Mouse (Mus musculus): Measurements from ENCODE around the gene Gm45799. TPM values are rescaled to one million over a fixed set of nuclear protein-coding genes. Genes with fewer than 3 reads are reported as not detected.

Gm45799 gene
- 10 to 100 TPM in 1 of 2 experiments, 1 to 10 TPM in 1; 6.9 to 12.7 TPM for total RNA-seq (2021)
- long read RNA-seq, experiment 1, partial matches to known transcripts: 0 of 10 reads
- long read RNA-seq, experiment 1, other reads (novel, unspliced or antisense): 10 of 10 reads
- long read RNA-seq, experiment 2, partial matches to known transcripts: 2 of 11 reads
- long read RNA-seq, experiment 2, other reads (novel, unspliced or antisense): 8 of 11 reads

GRCm38 (mm10) chr7:105640233-105640893 lies at the start of gene Gm45799, which contains the start of gene Arfip2:
Gm45799 (plus strand) TSS chr7:105640552.
Arfip2 (minus strand) TSS chr7:105640416.
- Histone ChIP-seq H3K4me3 (peak within 1 kb of the TSS; percentile 93), H3K27ac (peak within 1 kb of the TSS; percentile 95)
- DNase-seq (ENCODE audit: low spot score in 2 of 2): peak; percentile 98 to 99
- TF ChIP-seq CTCF (conservative IDR thresholded peaks at IDR 0.05): no peak

GRCm38 (mm10) chr7:105602860-105603623 lies 37.3 kb upstream of the Gm45799 start:
- Histone ChIP-seq H3K27ac (no peak overlapping the region), H3K4me3 (no peak overlapping the region)
- peak; percentile 44 to 64 for DNase-seq (ENCODE audit: low spot score in 2 of 2)
- peak; percentile 85 for TF ChIP-seq CTCF (conservative IDR thresholded peaks at IDR 0.05)

GRCm38 (mm10) chr7:105608467-105608866 lies 31.9 kb upstream of the Gm45799 start:
- no peak overlapping the region for H3K4me3 ChIP-seq
- no peak overlapping the region for H3K27ac ChIP-seq
- no peak for DNase-seq (ENCODE audit: low spot score in 2 of 2)
- no peak for TF ChIP-seq CTCF (conservative IDR thresholded peaks at IDR 0.05)

GRCm38 (mm10) chr7:105611767-105612166 lies 28.6 kb upstream of the Gm45799 start:
- no peak for DNase-seq (ENCODE audit: low spot score in 2 of 2)
- TF ChIP-seq CTCF (conservative IDR thresholded peaks at IDR 0.05): no peak
- Histone ChIP-seq H3K4me3 (no peak overlapping the region), H3K27ac (no peak overlapping the region)

- no peak for TF ChIP-seq CTCF (conservative IDR thresholded peaks at IDR 0.05)
- Histone ChIP-seq H3K27ac (peak overlapping the region; percentile 48), H3K4me3 (no peak overlapping the region)
- no peak for DNase-seq (ENCODE audit: low spot score in 2 of 2)
Observed at GRCm38 (mm10) chr7:105614400-105614799, 26.0 kb upstream of the Gm45799 start.

- TF ChIP-seq CTCF (conservative IDR thresholded peaks at IDR 0.05): no peak
- no peak overlapping the region for H3K27ac ChIP-seq
- no peak overlapping the region for H3K4me3 ChIP-seq
- DNase-seq (ENCODE audit: low spot score in 2 of 2): no peak
Observed at GRCm38 (mm10) chr7:105615720-105616119, 24.6 kb upstream of the Gm45799 start.

GRCm38 (mm10) chr7:105616561-105616960 lies 23.8 kb upstream of the Gm45799 start:
- Histone ChIP-seq H3K27ac (no peak overlapping the region), H3K4me3 (no peak overlapping the region)
- DNase-seq (ENCODE audit: low spot score in 2 of 2): no peak
- TF ChIP-seq CTCF (conservative IDR thresholded peaks at IDR 0.05): no peak

GRCm38 (mm10) chr7:105617810-105618209 lies 22.5 kb upstream of the Gm45799 start:
- TF ChIP-seq CTCF (conservative IDR thresholded peaks at IDR 0.05): no peak
- H3K27ac ChIP-seq: no peak overlapping the region
- no peak overlapping the region for H3K4me3 ChIP-seq
- DNase-seq (ENCODE audit: low spot score in 2 of 2): no peak

- Histone ChIP-seq H3K4me3 (no peak overlapping the region), H3K27ac (no peak overlapping the region)
- no peak for TF ChIP-seq CTCF (conservative IDR thresholded peaks at IDR 0.05)
- DNase-seq (ENCODE audit: low spot score in 2 of 2): no peak
Observed at GRCm38 (mm10) chr7:105619701-105620100, 20.7 kb upstream of the Gm45799 start.

GRCm38 (mm10) chr7:105621053-105621452 lies 19.3 kb upstream of the Gm45799 start:
- no peak for DNase-seq (ENCODE audit: low spot score in 2 of 2)
- H3K4me3 ChIP-seq: no peak overlapping the region
- H3K27ac ChIP-seq: no peak overlapping the region
- TF ChIP-seq CTCF (conservative IDR thresholded peaks at IDR 0.05): no peak

GRCm38 (mm10) chr7:105621646-105622292 lies 18.6 kb upstream of the Gm45799 start:
- no peak for DNase-seq (ENCODE audit: low spot score in 2 of 2)
- no peak for TF ChIP-seq CTCF (conservative IDR thresholded peaks at IDR 0.05)
- H3K27ac ChIP-seq: peak overlapping the region; percentile 32; the same call in 1 of the 2 replicates
- H3K4me3 ChIP-seq: no peak overlapping the region

- no peak for DNase-seq (ENCODE audit: low spot score in 2 of 2)
- TF ChIP-seq CTCF (conservative IDR thresholded peaks at IDR 0.05): no peak
- Histone ChIP-seq H3K4me3 (no peak overlapping the region), H3K27ac (no peak overlapping the region)
Observed at GRCm38 (mm10) chr7:105625397-105625796, 15.0 kb upstream of the Gm45799 start.

- DNase-seq (ENCODE audit: low spot score in 2 of 2): peak; percentile 34 to 60
- TF ChIP-seq CTCF (conservative IDR thresholded peaks at IDR 0.05): no peak
- Histone ChIP-seq H3K4me3 (peak overlapping the region; percentile 1; the same call in 1 of the 2 replicates), H3K27ac (peak overlapping the region; percentile 75)
Observed at GRCm38 (mm10) chr7:105628633-105629032, 11.7 kb upstream of the Gm45799 start.

Data from layer of hippocampus, adult 2 months (tissue).